8 mouse cellular contexts compared by ENCODE assay signal in the genomic region with DNA sequence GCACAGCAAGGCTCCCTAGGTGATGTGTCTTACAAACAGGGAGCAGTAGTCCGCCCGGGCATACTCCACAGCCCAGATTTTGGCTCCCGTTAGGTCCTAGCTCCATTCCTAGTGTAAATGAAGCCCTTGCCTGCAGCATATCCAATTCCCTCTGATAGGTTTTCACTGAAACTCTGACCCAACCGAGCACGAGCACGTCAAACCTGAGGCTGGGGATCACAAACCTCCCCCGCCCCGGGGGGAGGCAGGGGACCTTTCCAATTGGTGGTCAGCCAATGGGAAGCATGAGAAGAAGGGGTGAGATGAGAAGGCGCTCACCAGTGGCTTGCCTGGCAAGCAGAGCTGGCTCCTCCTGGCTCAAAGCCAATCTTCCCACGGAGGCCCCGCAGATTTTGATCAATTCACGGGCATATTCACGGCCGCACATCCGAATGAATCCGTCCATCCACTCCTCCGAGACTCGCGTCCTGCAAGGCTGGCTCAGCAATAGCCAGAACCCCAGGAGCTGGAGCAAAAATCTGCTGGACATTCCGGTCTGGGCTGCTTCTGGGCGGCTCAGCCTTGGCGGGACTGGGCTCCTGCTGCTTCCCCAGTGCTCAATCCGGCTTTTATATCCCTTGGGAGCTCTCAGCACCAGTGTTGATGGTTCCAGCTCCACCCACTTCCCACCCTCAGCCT. TPM values are rescaled to one million over a fixed set of nuclear protein-coding genes. Genes with fewer than 3 reads are reported as not detected.
A peak's percentile ranks its signal among the peaks of the same experiment; 100 is the strongest.
DNase-seq lines count a peak whose midpoint lies in the region; ATAC-seq and TF ChIP-seq lines count a peak whose summit lies in the region.

A gene (minus strand): TSS at position 603 of the 678 bp plus-strand sequence.

- H3K9me3 ChIP-seq in forebrain, embryonic 12.5 days = no peaks in the 10 kb centered on the region
- H3K9me3 ChIP-seq in hindbrain, postnatal 0 days (ENCODE audit: low read length) = no peaks in the 10 kb centered on the region
- H3K9me3 ChIP-seq in liver, embryonic 12.5 days (replicated peaks) = no peaks in the 10 kb centered on the region

- peak; percentile 26 to 28 for DNase-seq in left cerebral cortex, adult 2 months (ENCODE audit: extremely low spot score in 1 of 2, low spot score in 2 of 2)
- DNase-seq in left cerebral cortex, adult 9 months (ENCODE audit: low spot score in 2 of 2) = no peak
- DNase-seq in hindbrain, postnatal 0 days (ENCODE audit: low spot score) = peak; percentile 77
- DNase-seq in retina, postnatal 7 days (ENCODE audit: low read depth, low spot score) = peak; percentile 29
- no peak for DNase-seq in natural killer cell, adult 2 months (ENCODE audit: low spot score in 2 of 2)

- H3K4me2 ChIP-seq in forebrain, embryonic 12.5 days = peak within 1 kb of the TSS; percentile 77
- H3K4me2 ChIP-seq in hindbrain, postnatal 0 days (ENCODE audit: low read depth, low read length) = peak within 1 kb of the TSS; percentile 60
- H3K4me2 ChIP-seq in liver, embryonic 12.5 days = peak within 1 kb of the TSS; percentile 58

- peak; percentile 72 for ATAC-seq in forebrain, embryonic 12.5 days (ENCODE audit: low FRiP score)
- peak; percentile 93 for ATAC-seq in hindbrain, postnatal 0 days
- ATAC-seq in liver, embryonic 12.5 days = no peak

- intact Hi-C loops in left cerebral cortex, adult 2 months (cut with DNase I) = no loop called here

- H3K36me3 ChIP-seq in forebrain, embryonic 12.5 days (replicated peaks) = no peaks in the 10 kb centered on the region
- H3K36me3 ChIP-seq in hindbrain, postnatal 0 days (ENCODE audit: insufficient read depth, low read length) = no peaks in the 10 kb centered on the region
- no peaks in the 10 kb centered on the region for H3K36me3 ChIP-seq in liver, embryonic 12.5 days

- no peaks in the 10 kb centered on the region for H3K4me1 ChIP-seq in brown adipose tissue, adult 24 weeks (ENCODE audit: control insufficient read depth, insufficient read depth, insufficient read length, low read length)
- H3K4me1 ChIP-seq in forebrain, embryonic 12.5 days = peaks cover 10% of the 10 kb centered on the region; the same call in 1 of the 2 replicates
- no peaks in the 10 kb centered on the region for H3K4me1 ChIP-seq in hindbrain, postnatal 0 days (ENCODE audit: insufficient read depth, low read length)
- H3K4me1 ChIP-seq in liver, embryonic 12.5 days = no peaks in the 10 kb centered on the region

- H3K27ac ChIP-seq in left cerebral cortex, adult 2 months = no peak within 1 kb of the TSS
- H3K27ac ChIP-seq in brown adipose tissue, adult 24 weeks (replicated peaks; ENCODE audit: low read depth, low read length) = no peak within 1 kb of the TSS
- no peak within 1 kb of the TSS for H3K27ac ChIP-seq in forebrain, embryonic 12.5 days
- peak within 1 kb of the TSS; percentile 52 for H3K27ac ChIP-seq in hindbrain, postnatal 0 days
- no peak within 1 kb of the TSS for H3K27ac ChIP-seq in liver, embryonic 12.5 days

- no peak for TF ChIP-seq CTCF in left cerebral cortex, adult 2 months (IDR thresholded peaks at IDR 0.05)
- TF ChIP-seq CTCF in hindbrain, postnatal 0 days (IDR thresholded peaks at IDR 0.05; ENCODE audit: low read depth) = no peak

- H3K27me3 ChIP-seq in forebrain, embryonic 12.5 days = peaks cover 10% of the 10 kb centered on the region; the same call in 1 of the 2 replicates
- H3K27me3 ChIP-seq in hindbrain, postnatal 0 days (ENCODE audit: insufficient read depth, low read length) = no peaks in the 10 kb centered on the region
- H3K27me3 ChIP-seq in liver, embryonic 12.5 days (replicated peaks) = peaks cover 36% of the 10 kb centered on the region

- peak within 1 kb of the TSS; percentile 26 for H3K4me3 ChIP-seq in left cerebral cortex, adult 2 months
- H3K4me3 ChIP-seq in brown adipose tissue, adult 24 weeks (ENCODE audit: insufficient read depth, low read depth, low read length) = peak within 1 kb of the TSS; percentile 56
- peak within 1 kb of the TSS; percentile 43 for H3K4me3 ChIP-seq in forebrain, embryonic 12.5 days (replicated peaks)
- peak within 1 kb of the TSS; percentile 44 for H3K4me3 ChIP-seq in hindbrain, postnatal 0 days (ENCODE audit: low read length)
- peak within 1 kb of the TSS; percentile 30 for H3K4me3 ChIP-seq in liver, embryonic 12.5 days

- WGBS in forebrain, embryonic 12.5 days = 2% methylated on average over 23 of the region's 23 CpGs
- 1% methylated on average over 23 of the region's 23 CpGs for WGBS in hindbrain, postnatal 0 days
- 8% methylated on average over 23 of the region's 23 CpGs for WGBS in liver, embryonic 12.5 days (ENCODE audit: insufficient replicate concordance)

- peak within 1 kb of the TSS; percentile 67 for H3K9ac ChIP-seq in forebrain, embryonic 12.5 days
- H3K9ac ChIP-seq in hindbrain, postnatal 0 days (replicated peaks; ENCODE audit: low read length) = peak within 1 kb of the TSS; percentile 57
- H3K9ac ChIP-seq in liver, embryonic 12.5 days = peak within 1 kb of the TSS; percentile 30; the same call in 1 of the 2 replicates

RNA-seq across cellular contexts. Expression of the gene that starts here (rescaled TPM):
- 1 to 10 TPM; 1.4 to 1.7 TPM for total RNA-seq in left cerebral cortex, adult 2 months (2021)
- polyA plus RNA-seq in brown adipose tissue, adult 24 weeks (2012; ENCODE audit: insufficient read depth, insufficient read length, missing spikeins) = not detected in 2 replicates
- polyA plus RNA-seq in forebrain, embryonic 12.5 days (2016; fragmentation: Nextera tagmentation; extraction: Ambion mirVana) = 1.00 and 1.4 TPM in 2 replicates
- 3.1 and 6.6 TPM in 2 replicates for total RNA-seq in hindbrain, postnatal 0 days (2014; rRNA removed)
- 7.2 and 7.3 TPM in 2 replicates for polyA plus RNA-seq in hindbrain, postnatal 0 days (2015; fragmentation: Nextera tagmentation; extraction: Ambion mirVana)
- 0.12 TPM in 1 of 2 replicates, not detected in the other for polyA plus RNA-seq in liver, embryonic 12.5 days (2016; fragmentation: Nextera tagmentation; extraction: Ambion mirVana)

Comparison
In these comparisons a context has a peak if more than half of its experiments do, and no peak if none do; other contexts are left out.
1. DNase-seq: peak in left cerebral cortex, adult 2 months (2 of 2), hindbrain, postnatal 0 days (single experiment) and retina, postnatal 7 days (single experiment); none in left cerebral cortex, adult 9 months (0 of 2) and natural killer cell, adult 2 months (0 of 2).
2. Peak in every context shown above with its lines, with median percentiles within 50 percentile points of each other: H3K4me3 ChIP-seq, H3K4me2 ChIP-seq and H3K9ac ChIP-seq.